Mouse (Mus musculus) lung, adult 2 months (tissue): ENCODE measurements at regions not wholly inside any gene's neighbourhood (a gene's known extent, or its start where the extent isn't known, plus 50 kb on each side); places are given as distances from the start of the nearest gene placed in this dataset.

ENCODE experiments used
- CTCF ChIP-seq: fragments of 200-500 bp; IDR thresholded peaks from 2 replicates; pipeline ENCODE4 v1.5.1; 2011; ENCODE audit warnings: mild to moderate bottlenecking, low read length, control low read depth; ENCODE audit not compliant: insufficient read depth
- POLR2A ChIP-seq: fragments of 200-500 bp; IDR thresholded peaks from 2 replicates; pipeline ENCODE4 v1.6.1; 2011; ENCODE audit warnings: low read depth, mild to moderate bottlenecking, control low read depth, low read length, borderline replicate concordance; ENCODE audit errors: extremely low read depth

GRCm38 (mm10) chr6:93616926-93617325, 666.8 kb downstream of the Magi1 start:
- no peak for TF ChIP-seq POLR2A
- TF ChIP-seq CTCF = no peak
